Mouse (Mus musculus) retina, adult 2 months (tissue): ENCODE results near the gene Muc13.

Experiments
- DNase-seq: peaks from one replicate; pipeline ENCODE4 v3.0.0-alpha.2; 2012; ENCODE audit warnings: low read depth, low spot score

Muc13 gene

DNA sequence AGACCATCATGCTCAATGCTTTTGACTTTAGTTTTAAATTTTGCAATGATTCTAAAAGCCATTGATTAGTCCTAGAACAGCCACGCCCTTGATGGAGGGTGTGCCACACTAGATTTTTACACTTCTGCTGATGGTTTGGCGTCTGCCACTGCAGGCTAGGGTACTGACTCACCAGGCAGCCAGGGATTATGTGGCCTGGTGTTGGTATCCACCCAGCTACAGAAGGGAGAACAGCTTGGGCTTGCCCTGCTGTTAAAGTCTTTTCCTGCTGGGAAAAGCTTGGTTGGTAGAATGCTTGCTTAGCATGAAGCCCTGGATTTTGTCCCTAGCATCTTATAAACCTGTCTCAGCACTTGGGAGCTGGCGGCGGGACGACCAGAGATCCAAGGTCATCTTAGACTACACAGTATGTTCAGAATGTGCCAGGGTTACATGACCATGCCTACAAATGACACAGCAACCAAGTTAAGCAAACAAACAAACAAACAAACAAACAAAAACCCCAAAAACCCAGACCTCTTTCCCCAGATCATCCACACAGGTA is 69.4 kb downstream of the Muc13 start:
- no peak for DNase-seq
